Mouse (Mus musculus) thymus, adult 2 months (tissue): ENCODE measurements around the gene Scrg1.

Experiments used
- CTCF ChIP-seq: fragments of 200-500 bp; IDR thresholded peaks from 2 replicates; pipeline ENCODE4 v1.5.1; 2012; ENCODE audit warnings: mild to moderate bottlenecking, control low read depth, low read length, moderate library complexity, borderline replicate concordance; ENCODE audit not compliant: control insufficient read depth, poor library complexity, insufficient read depth; ENCODE audit errors: extremely low read depth
- POLR2A ChIP-seq: fragments of 200-500 bp; IDR thresholded peaks from 2 replicates; pipeline ENCODE4 v1.6.1; 2012; ENCODE audit warnings: mild to moderate bottlenecking, low read length, control low read depth, moderate library complexity; ENCODE audit not compliant: control insufficient read depth, poor library complexity, insufficient read depth; ENCODE audit errors: extremely low read depth

GRCm38 (mm10) chr8:57486491-57487440 is 31.0 kb downstream of the Scrg1 start:
- TF ChIP-seq CTCF, result no peak
- no peak for TF ChIP-seq POLR2A
